Mouse (Mus musculus) heart, embryonic 16.5 days (tissue): ENCODE results near the gene Ap4b1. TPM values are rescaled to one million over a fixed set of nuclear protein-coding genes. Genes with fewer than 3 reads are reported as not detected.
"Not testable (repeated sequence)": the region's sequence is repeated elsewhere in the genome, so short reads cannot be mapped to it uniquely, and the experiment has no call there.

Experiments
- ATAC-seq: fragments of 200-750 bp; cut with Nextera tagmentation; replicated peaks from 2 replicates; pipeline ENCODE4 v1.8.0; 2017; ENCODE audit warnings: moderate number of reproducible peaks; ENCODE audit not compliant: insufficient read depth, low FRiP score; ENCODE audit errors: extremely low read depth
- H3K27ac ChIP-seq: fragments of 300-500 bp; sonication (generic); 2 replicates; pipeline ENCODE4 v1.5.1; 2014; ENCODE audit warnings: mild to moderate bottlenecking, low read length, control low read depth, moderate library complexity
- H3K27me3 ChIP-seq: fragments of 300-500 bp; sonication (generic); 2 replicates; pipeline ENCODE4 v1.6.1; 2014; ENCODE audit warnings: low read length, mixed read lengths; ENCODE audit not compliant: control insufficient read depth, insufficient read depth
- H3K36me3 ChIP-seq: fragments of 300-500 bp; sonication (generic); 2 replicates; pipeline ENCODE4 v1.6.1; 2014; ENCODE audit not compliant: control insufficient read depth, insufficient read depth
- H3K4me1 ChIP-seq: fragments of 300-500 bp; sonication (generic); 2 replicates; pipeline ENCODE4 v1.6.1; 2014; ENCODE audit warnings: low read length, mixed read lengths; ENCODE audit not compliant: control insufficient read depth, insufficient read depth
- H3K4me2 ChIP-seq: fragments of 300-500 bp; sonication (generic); 2 replicates; pipeline ENCODE4 v1.6.1; 2014; ENCODE audit warnings: low read depth, mild to moderate bottlenecking, control low read depth, low read length
- H3K4me3 ChIP-seq: fragments of 300-500 bp; sonication (generic); 2 replicates; pipeline ENCODE4 v1.5.1; 2014; ENCODE audit warnings: mild to moderate bottlenecking, control low read depth, low read length
- H3K9ac ChIP-seq: fragments of 300-500 bp; sonication (generic); 2 replicates; pipeline ENCODE4 v1.6.1; 2014; ENCODE audit warnings: low read length, control low read depth
- H3K9me3 ChIP-seq: fragments of 300-500 bp; sonication (generic); replicated peaks from 2 replicates; pipeline ENCODE4 v1.6.1; 2016; ENCODE audit warnings: low read length; ENCODE audit not compliant: control insufficient read depth
- WGBS: fragments of 180-500 bp; shearing (Covaris S2); extraction: QIAGEN DNeasy Blood & Tissue Kit; methylation state at CpG from one replicate; pipeline ENCODE4 v1.1.7; 2014; 5-methylcytosine and 5-hydroxymethylcytosine counted together
- polyA plus RNA-seq: library from polyadenylated mRNA; unstranded; fragments of >200 nt; fragmentation: Nextera tagmentation; extraction: Ambion mirVana; gene quantifications from 2 replicates; pipeline ENCODE4 v1.2.1, GENCODE M21; 2015

Ap4b1 gene
- polyA plus RNA-seq, 1 experiment from 2014 or later: 17.2 TPM

DNA sequence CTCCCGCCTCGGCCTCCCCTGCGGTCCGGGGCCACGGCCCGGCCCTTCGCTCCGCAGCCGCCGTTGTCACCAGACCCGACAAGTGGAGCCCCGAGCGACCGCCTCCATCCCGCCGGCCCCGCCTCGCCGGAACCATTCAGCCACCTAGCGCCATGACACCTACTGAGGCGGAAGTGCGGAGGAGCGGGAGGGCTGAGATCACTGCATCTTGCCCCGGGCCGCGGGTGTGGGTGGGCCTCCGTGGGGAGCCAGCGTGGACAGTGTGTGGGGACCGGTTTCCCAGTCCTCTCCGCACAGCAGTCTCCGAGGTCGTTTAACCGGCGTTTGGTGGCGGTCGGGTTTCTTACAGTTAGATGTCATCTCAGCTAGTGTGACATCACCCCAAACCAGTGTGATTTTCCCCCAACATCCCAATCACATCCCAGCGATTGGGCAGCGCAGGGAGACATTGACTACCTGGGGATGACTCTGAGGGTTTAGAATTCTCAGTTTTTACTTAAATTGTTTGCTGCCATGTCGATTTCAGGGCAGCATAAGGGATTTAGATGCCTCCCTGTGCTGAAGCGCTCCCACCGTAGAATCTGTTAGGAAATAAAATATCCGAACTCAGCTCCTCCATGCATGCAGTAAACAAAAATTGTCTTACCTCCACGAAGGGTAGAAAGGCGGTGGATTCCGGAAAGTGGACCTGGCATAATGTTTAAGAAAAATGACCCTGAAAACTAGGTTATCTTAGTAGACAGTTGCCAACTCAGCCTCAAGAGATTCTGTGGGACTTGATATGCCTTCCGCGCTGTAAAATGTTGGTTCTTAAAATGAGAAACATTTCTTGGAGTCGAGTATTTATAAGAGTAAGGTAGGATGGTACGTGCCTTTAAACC, 17.9 kb upstream of the Ap4b1 start, which contains the start of gene Hipk1:
TSS of gene Hipk1 (minus strand) at position 334 of the 881 bp plus-strand sequence.
- peak within 1 kb of the TSS; percentile 91 for H3K27ac ChIP-seq
- ATAC-seq: peak; percentile 93
- H3K36me3 ChIP-seq: 0 out of 2 replicates have a peak, but pooled peaks cover 2% of the 10 kb centered on the region
- H3K4me1 ChIP-seq: peaks cover 20% of the 10 kb centered on the region
- 8% methylated on average over 49 of the region's 49 CpGs for WGBS
- H3K9me3 ChIP-seq: no peaks in the 10 kb centered on the region
- no peaks in the 10 kb centered on the region for H3K27me3 ChIP-seq
- H3K4me3 ChIP-seq: peak within 1 kb of the TSS; percentile 92
- peak within 1 kb of the TSS; percentile 89 for H3K4me2 ChIP-seq
- peak within 1 kb of the TSS; percentile 98 for H3K9ac ChIP-seq

DNA sequence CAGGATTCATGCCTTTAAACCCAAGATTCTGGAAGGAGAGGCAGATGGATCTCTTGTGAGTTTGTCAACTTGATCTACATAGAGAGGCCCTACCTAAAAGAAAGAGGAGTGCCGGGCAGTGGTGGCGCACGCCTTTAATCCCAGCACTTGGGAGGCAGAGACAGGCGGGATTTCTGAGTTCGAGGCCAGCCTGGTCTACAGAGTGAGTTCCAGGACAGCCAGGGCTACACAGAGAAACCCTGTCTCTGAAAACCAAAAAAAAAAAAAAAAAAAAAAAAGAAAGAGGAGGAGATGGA, 17.3 kb upstream of the Ap4b1 start:
- H3K4me3 ChIP-seq, H3K36me3 ChIP-seq, H3K27me3 ChIP-seq, H3K9me3 ChIP-seq, H3K9ac ChIP-seq, ATAC-seq: not testable (repeated sequence)
- H3K27ac ChIP-seq: peak overlapping the region; percentile 91; the same call in 1 of the 2 replicates
- peaks cover 20% of the 10 kb centered on the region for H3K4me1 ChIP-seq
- WGBS: 82% methylated on average over 5 of the region's 5 CpGs
- peak overlapping the region; percentile 78 for H3K4me2 ChIP-seq

DNA sequence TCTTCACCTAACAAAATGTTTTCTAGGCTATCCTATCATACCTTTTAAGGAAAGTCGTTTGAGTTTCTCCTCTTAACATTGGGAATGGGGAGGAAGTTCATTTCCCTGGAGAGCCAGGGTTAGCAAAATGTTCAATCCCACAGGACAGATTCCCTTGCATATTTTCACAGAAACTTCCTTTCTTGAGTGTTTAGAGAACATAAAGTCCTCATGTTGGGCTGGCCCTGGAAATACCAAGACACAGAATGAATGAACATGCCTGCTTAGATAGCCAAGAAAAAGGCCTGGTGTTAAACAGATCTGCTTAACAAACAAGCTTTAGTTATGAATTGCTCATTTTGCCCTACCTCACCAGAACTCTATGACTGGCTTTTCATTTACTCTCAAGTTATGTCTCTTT, 16.8 kb upstream of the Ap4b1 start:
- no peak for ATAC-seq
- 56% methylated on average over 1 of the region's 1 CpGs for WGBS
- Histone ChIP-seq H3K9ac (no peak overlapping the region), H3K4me1 (peaks cover 16% of the 10 kb centered on the region), H3K36me3 (no peaks in the 10 kb centered on the region), H3K4me2 (no peak overlapping the region), H3K4me3 (no peak overlapping the region), H3K9me3 (no peaks in the 10 kb centered on the region), H3K27me3 (no peaks in the 10 kb centered on the region), H3K27ac (no peak overlapping the region)

DNA sequence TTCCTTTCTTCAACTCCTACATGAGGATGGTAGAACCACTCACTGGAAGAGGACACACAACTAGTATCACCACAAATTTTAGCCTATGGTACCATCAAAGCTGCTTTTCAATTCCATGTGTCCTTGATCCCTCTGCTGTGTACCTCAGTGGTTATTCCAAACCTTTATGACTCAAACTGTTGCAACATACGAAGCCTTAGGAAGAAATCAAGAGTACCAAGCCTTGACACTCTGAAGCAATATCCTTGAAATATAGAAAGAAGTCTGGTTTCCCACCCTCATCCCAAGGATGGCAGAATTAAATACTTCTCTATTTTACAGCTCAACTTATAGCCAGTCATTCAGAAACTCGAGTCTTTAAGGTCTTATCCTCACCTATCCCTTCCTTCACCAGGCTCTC, 12.9 kb upstream of the Ap4b1 start:
- Histone ChIP-seq H3K27ac (no peak overlapping the region), H3K27me3 (no peaks in the 10 kb centered on the region), H3K36me3 (no peaks in the 10 kb centered on the region), H3K4me1 (peaks cover 5% of the 10 kb centered on the region), H3K4me3 (no peak overlapping the region), H3K9me3 (no peaks in the 10 kb centered on the region), H3K4me2 (no peak overlapping the region), H3K9ac (no peak overlapping the region)
- WGBS: 51% methylated on average over 2 of the region's 2 CpGs
- no peak for ATAC-seq

DNA sequence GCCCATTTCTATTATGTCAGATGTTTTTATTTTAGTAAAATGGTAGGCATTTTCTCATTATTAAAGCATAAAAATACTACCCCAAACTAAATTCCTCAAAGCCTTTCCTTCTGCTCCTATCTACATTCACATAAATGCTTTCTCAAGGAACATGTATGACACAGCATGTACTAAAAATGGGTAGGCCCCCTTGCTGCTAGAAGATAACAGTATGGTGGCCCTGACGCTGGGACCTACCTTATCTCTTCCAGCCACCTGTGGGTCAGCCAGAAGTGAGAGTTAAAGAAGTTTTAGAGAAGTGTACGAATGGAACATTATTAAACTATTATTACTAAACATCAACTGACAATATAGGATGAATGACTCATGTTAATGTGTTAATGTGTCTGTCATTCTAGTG, 9.8 kb upstream of the Ap4b1 start:
- 40% methylated on average over 2 of the region's 2 CpGs for WGBS
- no peaks in the 10 kb centered on the region for H3K27me3 ChIP-seq
- H3K9me3 ChIP-seq: no peaks in the 10 kb centered on the region
- peaks cover 7% of the 10 kb centered on the region; the same call in 1 of the 2 replicates for H3K36me3 ChIP-seq
- H3K9ac ChIP-seq: no peak overlapping the region
- no peak for ATAC-seq
- H3K4me1 ChIP-seq: peaks cover 12% of the 10 kb centered on the region
- H3K27ac ChIP-seq: no peak overlapping the region
- no peak overlapping the region for H3K4me3 ChIP-seq
- H3K4me2 ChIP-seq: no peak overlapping the region

DNA sequence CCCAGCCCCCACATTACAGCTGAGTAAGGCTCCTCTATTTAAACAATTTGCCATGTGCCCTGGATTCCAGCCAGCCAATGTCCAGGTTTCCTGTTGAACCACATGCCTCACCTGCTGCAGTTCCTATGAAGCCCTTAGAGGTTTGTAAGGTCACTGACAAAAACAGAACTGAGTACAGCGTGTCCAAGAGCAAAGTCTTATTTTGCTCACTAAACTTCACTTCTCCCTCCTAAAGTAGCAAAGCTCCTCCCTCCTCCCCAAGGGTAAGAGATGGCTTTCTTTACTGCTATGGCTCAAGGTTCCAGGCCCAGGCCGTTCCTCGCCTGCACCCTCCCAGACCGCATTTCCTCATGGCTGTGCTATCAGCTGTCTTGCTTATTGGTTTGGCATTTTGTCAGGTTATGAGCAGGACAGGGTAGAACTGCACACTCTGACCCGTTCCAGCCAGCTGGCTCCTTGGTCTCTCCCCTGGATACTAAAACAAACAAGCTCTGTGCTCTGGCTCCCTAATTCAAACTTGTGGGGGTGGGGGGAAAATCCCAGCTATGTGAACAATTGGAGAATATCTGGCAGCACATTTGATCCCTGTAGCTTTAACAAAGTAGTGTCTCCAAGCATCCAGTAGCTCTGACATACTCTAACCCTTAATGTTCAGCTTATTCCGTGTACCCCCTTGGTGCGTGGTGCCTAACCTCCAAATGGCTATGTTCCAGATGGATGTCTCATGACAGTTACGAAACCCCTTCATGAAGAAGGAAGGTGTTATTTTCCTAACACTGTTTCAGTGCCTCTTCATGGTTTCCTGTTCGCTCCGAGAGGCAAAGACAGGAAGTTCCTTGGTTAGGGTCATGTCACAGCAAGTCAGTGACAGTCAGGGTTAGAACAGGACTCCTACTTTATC, 7.4 kb upstream of the Ap4b1 start:
- H3K9me3 ChIP-seq: no peaks in the 10 kb centered on the region

DNA sequence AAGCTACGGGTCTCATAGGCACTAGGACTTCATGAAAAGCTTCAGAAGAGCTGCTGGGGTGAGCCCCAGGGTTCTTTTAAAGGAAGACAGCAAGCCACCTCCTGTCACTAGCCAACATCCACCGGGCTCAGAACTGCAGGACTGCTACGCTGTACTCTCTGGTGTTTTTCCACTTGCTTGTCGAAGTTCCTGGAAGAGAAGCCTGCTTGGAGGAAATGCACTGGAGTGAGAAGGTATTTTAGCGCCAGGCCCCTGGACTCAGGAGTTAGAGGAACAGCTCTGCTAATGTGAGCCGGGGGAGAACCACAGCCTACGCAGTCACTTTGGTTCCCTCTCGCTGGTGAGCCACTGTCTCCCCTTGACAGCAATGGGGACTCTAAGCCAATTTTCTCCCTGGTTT, 6.5 kb upstream of the Ap4b1 start:
- Histone ChIP-seq H3K27ac (peak overlapping the region; percentile 79), H3K9ac (no peak overlapping the region), H3K4me3 (no peak overlapping the region), H3K4me1 (peaks cover 13% of the 10 kb centered on the region), H3K4me2 (no peak overlapping the region), H3K27me3 (no peaks in the 10 kb centered on the region), H3K36me3 (peaks cover 19% of the 10 kb centered on the region), H3K9me3 (no peaks in the 10 kb centered on the region)
- WGBS: 73% methylated on average over 8 of the region's 8 CpGs
- no peak for ATAC-seq

More for the DNA sequence above, 7.4 kb upstream of the Ap4b1 start:
- Histone ChIP-seq H3K4me1 (peaks cover 12% of the 10 kb centered on the region), H3K9ac (peak overlapping the region; percentile 41), H3K27me3 (no peaks in the 10 kb centered on the region), H3K36me3 (peaks cover 14% of the 10 kb centered on the region), H3K4me2 (peak overlapping the region; percentile 3), H3K4me3 (no peak overlapping the region), H3K27ac (peak overlapping the region; percentile 93)
- ATAC-seq: peak; percentile 95
- 36% methylated on average over 10 of the region's 10 CpGs for WGBS

DNA sequence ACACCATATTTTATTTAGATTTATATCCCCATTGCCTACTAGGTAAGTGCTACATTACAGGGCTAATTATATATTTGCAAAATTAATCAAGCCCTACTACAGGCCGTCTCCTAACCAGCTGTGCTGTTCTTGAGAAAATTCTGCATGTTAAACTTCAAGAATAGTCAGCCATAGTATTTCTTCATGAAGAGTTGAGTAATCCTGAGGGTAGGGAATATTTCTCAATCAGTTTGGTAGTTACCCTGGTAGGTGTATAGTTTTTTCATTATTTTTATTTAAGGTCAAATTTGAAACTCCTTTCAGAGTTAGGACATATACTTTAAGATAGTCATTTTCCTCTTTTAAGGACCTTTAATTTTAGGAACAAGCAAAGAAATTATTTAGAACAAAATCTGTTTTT, 3.6 kb upstream of the Ap4b1 start:
- 88% methylated on average over 1 of the region's 1 CpGs for WGBS
- Histone ChIP-seq H3K9ac (no peak overlapping the region), H3K4me2 (no peak overlapping the region), H3K36me3 (peaks cover 19% of the 10 kb centered on the region), H3K9me3 (no peaks in the 10 kb centered on the region), H3K4me3 (no peak overlapping the region), H3K27ac (no peak overlapping the region), H3K27me3 (no peaks in the 10 kb centered on the region), H3K4me1 (peaks cover 24% of the 10 kb centered on the region)
- no peak for ATAC-seq

DNA sequence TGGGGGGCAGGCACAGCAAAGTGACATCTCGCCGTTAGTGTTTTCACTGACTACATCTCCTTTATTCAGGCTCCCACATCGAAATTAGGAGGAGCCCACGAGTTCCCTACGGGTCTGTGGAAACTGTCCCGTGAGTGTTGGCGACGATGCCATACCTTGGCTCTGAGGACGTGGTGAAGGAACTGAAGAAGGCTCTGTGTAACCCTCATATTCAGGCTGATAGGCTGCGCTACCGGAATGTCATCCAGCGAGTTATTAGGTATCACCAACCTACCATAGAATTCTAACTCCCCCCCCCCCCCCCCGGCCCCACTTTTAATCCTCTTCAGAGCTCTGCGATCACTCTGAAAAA, 455 bp downstream of the Ap4b1 start:
- 2% methylated on average over 14 of the region's 14 CpGs for WGBS
- Histone ChIP-seq H3K4me2 (peak overlapping the region; percentile 77), H3K9me3 (no peaks in the 10 kb centered on the region), H3K4me3 (peak overlapping the region; percentile 64), H3K36me3 (peaks cover 15% of the 10 kb centered on the region), H3K9ac (peak overlapping the region; percentile 92), H3K27me3 (no peaks in the 10 kb centered on the region), H3K27ac (peak overlapping the region; percentile 95), H3K4me1 (peaks cover 12% of the 10 kb centered on the region; the same call in 1 of the 2 replicates)
- peak; percentile 39 for ATAC-seq
